Mouse (Mus musculus) stomach, embryonic 15.5 days (tissue): ENCODE measurements around the gene Rlbp1. TPM values are rescaled to one million over a fixed set of nuclear protein-coding genes. Genes with fewer than 3 reads are reported as not detected.

ENCODE experiments used
- ATAC-seq: fragments of 200-750 bp; cut with Nextera tagmentation; 2 replicates; pipeline ENCODE4 v1.8.0; 2017; ENCODE audit warnings: low read depth, moderate number of reproducible peaks, moderate TSS enrichment; ENCODE audit not compliant: insufficient read depth, low FRiP score
- H3K27ac ChIP-seq: fragments of 300-500 bp; sonication (generic); 2 replicates; pipeline ENCODE4 v1.5.1; 2015; ENCODE audit warnings: mild to moderate bottlenecking, inconsistent platforms
- H3K27me3 ChIP-seq: fragments of 300-500 bp; sonication (generic); replicated peaks from 2 replicates; pipeline ENCODE4 v1.6.1; 2015; ENCODE audit warnings: inconsistent platforms
- H3K36me3 ChIP-seq: fragments of 300-500 bp; sonication (generic); 2 replicates; pipeline ENCODE4 v1.6.1; 2015; ENCODE audit warnings: inconsistent platforms
- H3K4me1 ChIP-seq: fragments of 300-500 bp; sonication (generic); 2 replicates; pipeline ENCODE4 v1.6.1; 2015; ENCODE audit warnings: inconsistent platforms
- H3K4me2 ChIP-seq: fragments of 300-500 bp; sonication (generic); 2 replicates; pipeline ENCODE4 v1.6.1; 2015; ENCODE audit warnings: mild to moderate bottlenecking, inconsistent platforms
- H3K4me3 ChIP-seq: fragments of 300-500 bp; sonication (generic); replicated peaks from 2 replicates; pipeline ENCODE4 v1.5.1; 2015; ENCODE audit warnings: inconsistent platforms
- H3K9ac ChIP-seq: fragments of 300-500 bp; sonication (generic); 2 replicates; pipeline ENCODE4 v1.6.1; 2015; ENCODE audit warnings: inconsistent platforms
- H3K9me3 ChIP-seq: fragments of 300-500 bp; sonication (generic); 2 replicates; pipeline ENCODE4 v1.6.1; 2016; ENCODE audit warnings: inconsistent platforms
- WGBS: fragments of 180-500 bp; shearing (Covaris S2); methylation state at CpG from one replicate; pipeline ENCODE4 v1.1.7; 2015; 5-methylcytosine and 5-hydroxymethylcytosine counted together
- polyA plus RNA-seq: library from polyadenylated mRNA; unstranded; fragments of >200 nt; fragmentation: Nextera tagmentation; extraction: Ambion mirVana; gene quantifications from 2 replicates; pipeline ENCODE4 v1.2.1, GENCODE M21; 2015

Gene Rlbp1
- polyA plus RNA-seq, 1 experiment from 2014 or later = 0.80 TPM

GRCm38 (mm10) chr7:79393924-79394323 is 7.1 kb upstream of the Rlbp1 start:
- 99% methylated on average over 7 of the region's 7 CpGs for WGBS
- no peaks in the 10 kb centered on the region for H3K27me3 ChIP-seq
- no peak overlapping the region for H3K9ac ChIP-seq
- no peak overlapping the region for H3K27ac ChIP-seq
- no peaks in the 10 kb centered on the region for H3K9me3 ChIP-seq
- H3K4me2 ChIP-seq = no peak overlapping the region
- no peak for ATAC-seq
- peaks cover 3% of the 10 kb centered on the region; the same call in 1 of the 2 replicates for H3K4me1 ChIP-seq
- H3K36me3 ChIP-seq = no peaks in the 10 kb centered on the region
- no peak overlapping the region for H3K4me3 ChIP-seq

- ATAC-seq = 0 out of 2 replicates have a peak, but pooled peaks have one; percentile 51
- Histone ChIP-seq H3K4me1 (peaks cover 3% of the 10 kb centered on the region; the same call in 1 of the 2 replicates), H3K4me2 (peak overlapping the region; percentile 91), H3K9ac (peak overlapping the region; percentile 38; the same call in 1 of the 2 replicates), H3K4me3 (peak overlapping the region; percentile 62), H3K27me3 (no peaks in the 10 kb centered on the region), H3K27ac (no peak overlapping the region), H3K36me3 (no peaks in the 10 kb centered on the region), H3K9me3 (no peaks in the 10 kb centered on the region)
- 42% methylated on average over 9 of the region's 9 CpGs for WGBS
Measured at GRCm38 (mm10) chr7:79392860-79393513, 6.1 kb upstream of the Rlbp1 start.

- H3K4me2 ChIP-seq = peak within 1 kb of the TSS; percentile 91
- H3K4me3 ChIP-seq = peak within 1 kb of the TSS; percentile 62
- H3K9ac ChIP-seq = peak within 1 kb of the TSS; percentile 38
- H3K27me3 ChIP-seq = no peaks in the 10 kb centered on the region
- peak within 1 kb of the TSS; percentile 72 for H3K27ac ChIP-seq
- peaks cover 3% of the 10 kb centered on the region; the same call in 1 of the 2 replicates for H3K4me1 ChIP-seq
- ATAC-seq = peak; percentile 91
- no peaks in the 10 kb centered on the region for H3K36me3 ChIP-seq
- under 1% methylated on average over 44 of the region's 44 CpGs for WGBS
- H3K9me3 ChIP-seq = no peaks in the 10 kb centered on the region
Measured at GRCm38 (mm10) chr7:79391883-79392649, 5.2 kb upstream of the Rlbp1 start, which contains the start of gene Fanci. Fanci (plus strand) TSS chr7:79391929.

- H3K9me3 ChIP-seq = no peaks in the 10 kb centered on the region
- H3K4me3 ChIP-seq = peak overlapping the region; percentile 62
- H3K36me3 ChIP-seq = no peaks in the 10 kb centered on the region
- H3K27me3 ChIP-seq = no peaks in the 10 kb centered on the region
- H3K4me2 ChIP-seq = peak overlapping the region; percentile 91
- H3K9ac ChIP-seq = peak overlapping the region; percentile 38; the same call in 1 of the 2 replicates
- peak overlapping the region; percentile 72 for H3K27ac ChIP-seq
- H3K4me1 ChIP-seq = peaks cover 3% of the 10 kb centered on the region; the same call in 1 of the 2 replicates
- WGBS = 4% methylated on average over 3 of the region's 3 CpGs
- no peak for ATAC-seq
Measured at GRCm38 (mm10) chr7:79391471-79391870, 4.6 kb upstream of the Rlbp1 start.

- Histone ChIP-seq H3K9me3 (no peaks in the 10 kb centered on the region), H3K27me3 (no peaks in the 10 kb centered on the region), H3K27ac (no peak overlapping the region), H3K4me1 (peaks cover 3% of the 10 kb centered on the region; the same call in 1 of the 2 replicates), H3K4me3 (no peak overlapping the region), H3K36me3 (no peaks in the 10 kb centered on the region), H3K4me2 (no peak overlapping the region), H3K9ac (no peak overlapping the region)
- no peak for ATAC-seq
- WGBS = 63% methylated on average over 5 of the region's 5 CpGs
Measured at GRCm38 (mm10) chr7:79390141-79390708, 3.4 kb upstream of the Rlbp1 start.

DNA sequence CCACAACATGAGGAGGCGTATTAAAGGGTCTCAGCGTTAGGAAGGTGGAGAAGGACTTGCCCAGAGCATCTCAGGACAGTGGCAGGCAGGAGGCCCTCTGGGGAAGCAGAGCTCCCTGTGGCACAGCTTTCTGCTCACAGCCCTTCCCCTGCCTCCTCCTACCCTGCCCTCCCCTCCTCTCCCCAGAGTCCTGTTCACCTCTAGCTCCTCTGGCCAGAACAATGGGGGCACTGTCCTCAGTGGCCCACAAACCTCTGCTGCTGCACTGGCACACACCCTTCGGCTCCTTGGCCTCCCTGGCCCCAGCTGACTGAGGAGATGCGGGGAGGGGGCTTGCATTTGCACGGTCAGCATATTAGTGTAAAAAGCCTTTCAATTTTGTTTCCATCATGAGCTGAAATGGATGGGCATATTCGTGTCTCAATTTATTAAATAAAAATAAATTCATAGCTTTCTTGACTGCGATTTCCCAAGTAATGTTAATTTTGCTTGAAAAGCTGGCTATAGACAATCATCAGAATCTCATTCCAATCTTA is 1.9 kb upstream of the Rlbp1 start:
- Histone ChIP-seq H3K27me3 (no peaks in the 10 kb centered on the region), H3K9me3 (no peaks in the 10 kb centered on the region), H3K4me1 (peaks cover 3% of the 10 kb centered on the region; the same call in 1 of the 2 replicates), H3K4me2 (no peak overlapping the region), H3K36me3 (no peaks in the 10 kb centered on the region), H3K4me3 (no peak overlapping the region), H3K27ac (no peak overlapping the region), H3K9ac (no peak overlapping the region)
- WGBS = 75% methylated on average over 7 of the region's 7 CpGs
- no peak for ATAC-seq

- Histone ChIP-seq H3K9ac (no peak overlapping the region), H3K27ac (no peak overlapping the region), H3K4me1 (peaks cover 3% of the 10 kb centered on the region; the same call in 1 of the 2 replicates), H3K4me2 (no peak overlapping the region), H3K9me3 (no peaks in the 10 kb centered on the region), H3K36me3 (no peaks in the 10 kb centered on the region), H3K4me3 (no peak overlapping the region), H3K27me3 (no peaks in the 10 kb centered on the region)
- no peak for ATAC-seq
- WGBS = 46% methylated on average over 7 of the region's 7 CpGs
Measured at GRCm38 (mm10) chr7:79387991-79388390, 1.1 kb upstream of the Rlbp1 start.

DNA sequence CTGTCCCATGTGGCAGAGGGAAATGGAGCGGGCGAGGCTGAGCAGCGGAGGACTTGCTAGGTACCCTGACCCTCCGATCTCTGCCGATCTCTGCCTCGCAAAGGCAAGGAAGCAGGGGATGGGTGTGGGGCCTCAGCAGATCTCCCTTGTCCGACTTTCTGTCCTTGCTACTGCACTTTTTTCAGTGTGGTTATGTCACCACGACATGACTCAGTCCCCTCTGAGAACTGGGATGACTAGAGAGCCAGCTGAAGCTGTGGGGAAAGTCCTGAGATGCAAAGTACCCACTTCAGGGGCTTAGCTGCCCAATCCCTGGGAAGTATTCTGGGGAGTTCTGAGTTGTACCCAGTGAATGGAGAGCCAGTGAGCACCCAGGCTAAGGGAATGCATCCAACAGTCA is 292 bp upstream of the Rlbp1 start:
- 68% methylated on average over 8 of the region's 8 CpGs for whole genome bisulfite sequencing
- H3K36me3 ChIP-seq = no peaks in the 10 kb centered on the region
- no peak for ATAC-seq
- H3K9me3 ChIP-seq = no peaks in the 10 kb centered on the region
- H3K27ac ChIP-seq = no peak overlapping the region
- peaks cover 3% of the 10 kb centered on the region; the same call in 1 of the 2 replicates for H3K4me1 ChIP-seq
- no peak overlapping the region for H3K4me2 ChIP-seq
- no peaks in the 10 kb centered on the region for H3K27me3 ChIP-seq
- no peak overlapping the region for H3K4me3 ChIP-seq
- H3K9ac ChIP-seq = no peak overlapping the region

GRCm38 (mm10) chr7:79376516-79377275 is 10.2 kb downstream of the Rlbp1 start:
- Histone ChIP-seq H3K4me1 (no peaks in the 10 kb centered on the region), H3K9me3 (no peaks in the 10 kb centered on the region), H3K36me3 (no peaks in the 10 kb centered on the region), H3K27me3 (no peaks in the 10 kb centered on the region), H3K4me2 (no peak overlapping the region), H3K4me3 (no peak overlapping the region), H3K9ac (no peak overlapping the region), H3K27ac (no peak overlapping the region)
- ATAC-seq = no peak
- 79% methylated on average over 10 of the region's 10 CpGs for WGBS

- WGBS = 75% methylated on average over 5 of the region's 5 CpGs
- H3K27me3 ChIP-seq = no peaks in the 10 kb centered on the region
- H3K27ac ChIP-seq = no peak overlapping the region
- no peak overlapping the region for H3K9ac ChIP-seq
- no peak overlapping the region for H3K4me3 ChIP-seq
- no peaks in the 10 kb centered on the region for H3K4me1 ChIP-seq
- no peaks in the 10 kb centered on the region for H3K36me3 ChIP-seq
- no peak for ATAC-seq
- H3K4me2 ChIP-seq = no peak overlapping the region
- no peaks in the 10 kb centered on the region for H3K9me3 ChIP-seq
Measured at GRCm38 (mm10) chr7:79375594-79375993, 11.3 kb downstream of the Rlbp1 start.

GRCm38 (mm10) chr7:79374017-79374416 is 12.8 kb downstream of the Rlbp1 start:
- no peak for ATAC-seq
- Histone ChIP-seq H3K4me2 (no peak overlapping the region), H3K36me3 (no peaks in the 10 kb centered on the region), H3K27ac (no peak overlapping the region), H3K9ac (no peak overlapping the region), H3K27me3 (no peaks in the 10 kb centered on the region), H3K4me3 (no peak overlapping the region), H3K9me3 (no peaks in the 10 kb centered on the region), H3K4me1 (no peaks in the 10 kb centered on the region)
